Mouse (Mus musculus): Measurements from ENCODE around the gene Hoxb9.

Hoxb9 gene

DNA sequence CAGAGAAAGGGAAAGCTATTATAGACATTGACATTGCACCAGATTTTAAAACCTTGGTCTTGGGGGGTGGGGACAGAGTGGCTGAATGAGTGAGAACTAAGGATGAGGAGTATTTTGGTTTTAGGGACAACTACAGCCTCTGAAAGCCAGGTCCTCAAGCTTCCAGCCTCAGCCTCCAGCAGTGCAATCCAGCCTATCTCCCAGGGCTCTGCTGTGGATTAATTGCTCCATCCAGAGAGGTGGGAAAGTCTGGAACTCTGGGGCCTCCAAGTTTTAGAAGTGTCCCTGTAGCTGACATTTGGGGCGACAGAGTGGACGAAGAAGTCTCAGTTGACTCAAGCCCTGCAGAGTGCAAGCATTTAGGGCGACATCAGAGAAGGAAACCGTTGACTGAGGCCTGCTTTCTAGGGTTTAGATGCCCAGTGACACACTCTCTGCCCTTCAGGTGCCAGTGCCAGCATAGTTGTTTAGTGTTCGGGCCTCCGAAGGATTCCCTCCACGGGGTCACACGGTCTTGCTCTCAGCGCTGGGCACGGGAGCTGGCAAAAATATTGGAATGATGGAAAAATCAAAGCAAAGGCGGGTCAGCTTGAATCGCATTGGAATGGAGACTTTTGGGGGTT is 42.7 kb downstream of the Hoxb9 start:
- DNase-seq (ENCODE audit: low spot score in 2 of 2), result no peak

DNA sequence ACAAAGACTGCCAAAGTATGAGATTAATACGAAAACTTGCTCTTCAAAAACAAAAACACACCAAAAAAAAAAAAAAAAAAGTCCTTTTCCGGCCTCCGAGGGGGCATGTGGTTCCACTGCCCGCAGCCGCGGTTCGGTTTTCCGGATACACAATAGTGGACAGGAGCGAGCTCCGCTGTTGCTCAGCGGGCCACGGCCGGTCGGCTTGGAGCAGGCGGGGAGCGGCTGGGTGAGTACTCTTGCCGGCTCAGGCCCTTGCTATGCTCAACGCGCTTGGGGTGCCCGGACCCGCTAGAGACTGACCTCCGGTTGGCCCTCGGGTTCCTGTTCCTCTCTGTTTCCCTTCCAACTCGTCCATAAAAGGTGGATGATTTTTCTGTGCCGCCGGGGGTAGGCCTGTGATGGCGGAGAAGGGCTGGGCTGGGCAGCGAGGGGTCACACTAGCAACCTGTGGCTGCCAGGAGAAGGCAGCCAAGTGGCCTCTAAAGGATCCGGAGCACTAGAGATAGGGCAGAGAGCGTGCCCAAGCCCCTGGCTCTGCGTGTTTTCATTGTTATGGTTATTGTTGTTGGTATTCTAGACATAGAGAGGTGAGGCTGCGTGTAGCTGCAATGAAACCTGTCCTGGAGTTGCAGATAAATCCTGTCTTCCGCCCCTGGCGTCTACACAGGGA is 43.5 kb downstream of the Hoxb9 start:
- DNase-seq (ENCODE audit: low spot score in 2 of 2), result no peak

DNA sequence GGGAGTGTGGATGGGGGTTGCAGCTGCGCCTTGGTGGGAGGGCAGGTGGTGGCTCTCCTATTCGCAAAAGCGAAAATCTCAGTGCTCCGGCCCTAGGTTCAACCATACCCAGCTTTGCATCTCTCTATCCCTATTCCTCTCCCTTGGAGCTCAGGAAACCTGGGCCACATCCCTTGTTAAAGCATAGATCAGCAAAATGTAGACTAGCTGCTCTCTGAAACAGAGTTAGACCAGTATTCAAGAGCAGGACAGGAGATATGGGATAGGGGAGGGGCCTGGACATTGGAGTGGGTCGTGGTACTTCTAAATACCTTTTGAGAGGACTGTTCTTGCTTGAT is 44.1 kb downstream of the Hoxb9 start:
- no peak for DNase-seq (ENCODE audit: low spot score in 2 of 2)

DNA sequence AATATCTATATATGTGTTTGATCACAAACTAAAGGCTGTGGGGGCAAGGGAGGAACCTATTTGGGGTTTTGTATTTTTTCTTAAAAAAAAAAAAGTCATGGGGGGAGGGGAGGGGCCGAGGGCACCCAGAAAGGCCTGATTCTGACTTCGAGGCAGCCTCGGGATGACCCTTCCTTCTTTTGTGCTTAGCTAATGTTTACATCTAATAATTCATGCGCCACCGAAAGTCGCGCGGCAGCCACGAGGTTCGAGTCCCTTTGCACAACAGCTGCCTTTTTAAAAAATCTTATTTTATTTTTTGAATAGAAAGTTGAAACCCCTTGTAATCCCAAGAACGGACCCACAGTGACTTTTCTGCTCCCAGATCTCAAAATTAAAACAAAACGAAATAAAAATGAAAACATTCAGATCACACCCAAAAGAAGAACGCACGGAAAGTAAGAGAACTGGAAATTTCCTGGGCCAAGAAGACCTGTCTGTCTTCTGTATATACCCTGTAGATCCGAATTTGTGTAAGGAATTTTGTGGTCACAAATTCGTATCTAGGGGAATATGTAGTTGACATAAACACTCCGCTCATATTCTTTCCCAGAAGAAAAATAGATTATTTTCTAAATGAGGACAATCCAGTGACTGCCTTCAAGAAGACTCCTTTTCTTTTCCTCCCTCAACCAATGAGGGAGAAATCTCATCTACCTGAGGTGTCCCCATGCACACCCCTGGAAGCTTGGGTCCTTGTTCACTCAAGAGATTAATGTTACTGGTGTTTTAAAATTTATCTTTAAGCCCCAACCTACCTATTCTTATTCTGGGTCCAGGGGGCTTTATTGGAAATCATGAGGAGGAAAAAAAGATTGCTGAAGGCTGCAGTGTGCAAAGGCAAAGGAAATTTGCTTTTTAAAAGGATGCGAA is 45.7 kb downstream of the Hoxb9 start:
- no peak for DNase-seq (ENCODE audit: low spot score in 2 of 2)

DNA sequence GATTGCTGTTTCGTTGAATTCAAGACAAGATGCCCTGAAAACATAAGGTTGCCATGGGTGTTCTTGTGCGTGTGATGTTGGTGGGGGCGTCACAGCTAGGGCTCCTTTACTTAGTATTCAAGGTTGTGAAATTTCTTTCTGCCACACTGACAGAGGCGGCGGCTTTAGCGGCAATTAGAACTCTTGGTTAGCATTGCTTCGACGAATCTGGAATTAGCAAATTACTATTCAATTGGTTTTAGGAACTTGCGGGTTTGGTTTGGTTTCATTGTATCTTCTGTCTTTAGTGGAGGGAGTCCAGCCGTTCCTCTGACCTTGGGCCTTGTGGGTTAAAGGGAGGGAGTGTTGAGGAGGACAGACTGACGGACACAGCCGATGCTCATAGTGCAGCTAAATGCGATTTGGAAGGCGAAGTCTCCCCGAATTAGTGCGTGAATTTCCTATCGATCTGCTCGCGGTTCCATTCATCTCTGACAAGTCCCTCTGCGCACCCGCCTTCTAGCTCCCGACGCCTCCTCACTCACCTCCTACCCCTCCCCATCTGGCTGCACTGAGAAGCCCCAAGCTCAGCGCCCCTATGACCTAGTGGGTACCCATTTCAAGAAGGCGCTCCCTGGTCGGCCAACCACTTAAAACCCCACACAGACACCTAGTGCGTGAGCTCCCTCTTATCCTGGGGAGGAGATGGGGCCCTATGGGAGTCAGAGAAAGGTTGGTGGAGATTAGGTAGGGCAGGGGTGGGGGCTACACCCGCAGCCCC is 46.5 kb downstream of the Hoxb9 start, which contains the start of gene Hoxb4:
Hoxb4 (plus strand) TSS at position 660 of the 760 bp plus-strand sequence.
- no peak for DNase-seq (ENCODE audit: low spot score in 2 of 2)

DNA sequence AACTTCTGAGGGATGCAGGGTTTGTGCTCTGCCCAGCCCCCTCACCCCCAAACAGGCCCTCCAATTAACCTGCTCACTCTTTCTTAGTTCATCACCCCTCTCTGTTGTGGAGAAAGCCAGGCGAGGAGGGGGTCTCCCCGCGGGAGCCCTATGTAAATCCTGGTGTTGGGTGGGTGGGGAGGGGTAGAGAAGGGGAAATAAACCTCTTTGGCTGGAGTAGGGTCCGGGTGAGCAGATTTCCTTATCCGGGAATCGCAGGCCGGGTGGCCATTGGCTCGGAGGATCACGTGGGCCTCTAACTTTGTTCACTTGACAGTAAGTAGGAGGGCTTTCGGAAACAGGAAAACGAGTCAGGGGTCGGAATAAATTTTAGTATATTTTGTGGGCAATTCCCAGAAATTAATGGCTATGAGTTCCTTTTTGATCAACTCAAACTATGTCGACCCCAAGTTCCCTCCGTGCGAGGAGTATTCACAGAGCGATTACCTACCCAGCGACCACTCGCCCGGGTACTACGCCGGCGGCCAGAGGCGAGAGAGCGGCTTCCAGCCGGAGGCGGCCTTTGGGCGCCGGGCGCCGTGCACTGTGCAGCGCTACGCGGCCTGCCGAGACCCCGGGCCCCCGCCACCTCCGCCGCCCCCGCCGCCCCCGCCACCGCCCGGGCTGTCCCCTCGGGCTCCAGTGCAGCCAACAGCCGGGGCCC is 47.3 kb downstream of the Hoxb9 start:
- DNase-seq (ENCODE audit: low spot score in 2 of 2), result peak; percentile 56 to 80

DNA sequence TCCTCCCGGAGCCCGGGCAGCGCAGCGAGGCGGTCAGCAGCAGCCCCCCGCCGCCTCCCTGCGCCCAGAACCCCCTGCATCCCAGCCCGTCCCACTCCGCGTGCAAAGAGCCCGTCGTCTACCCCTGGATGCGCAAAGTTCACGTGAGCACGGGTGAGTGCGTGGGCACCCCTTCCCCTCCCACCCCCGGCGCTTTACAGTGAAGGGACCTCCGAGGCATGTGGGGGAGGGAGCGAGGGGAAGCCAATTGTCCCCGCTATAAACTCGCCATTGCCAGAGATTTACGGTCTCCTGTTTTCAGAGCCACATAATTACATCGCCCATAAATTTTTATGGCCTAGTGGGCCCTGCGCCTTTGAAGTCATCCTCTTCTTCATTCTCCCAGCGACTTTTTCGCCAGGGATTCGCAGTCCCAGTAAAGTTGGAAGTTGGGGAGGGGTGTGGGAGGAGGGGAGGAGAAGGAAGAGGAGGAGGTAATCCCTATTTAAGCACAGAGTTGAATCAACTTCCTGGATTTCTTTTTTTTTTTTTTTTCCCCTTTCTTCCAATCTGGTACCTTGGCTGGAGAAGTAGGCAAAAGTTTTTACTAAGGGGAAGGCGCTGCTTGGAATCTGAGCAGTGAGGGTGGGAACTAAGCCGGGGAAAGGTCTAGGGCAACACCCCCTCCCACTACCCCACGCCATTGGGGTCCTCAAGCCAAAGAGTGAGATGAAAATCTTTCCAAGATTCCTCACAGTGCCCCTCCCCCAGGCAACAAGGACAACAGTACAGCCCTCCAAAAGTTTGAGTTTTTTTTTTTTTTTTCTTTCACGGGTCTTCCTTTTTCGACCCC is 48.0 kb downstream of the Hoxb9 start:
- DNase-seq (ENCODE audit: low spot score in 2 of 2), result no peak

DNA sequence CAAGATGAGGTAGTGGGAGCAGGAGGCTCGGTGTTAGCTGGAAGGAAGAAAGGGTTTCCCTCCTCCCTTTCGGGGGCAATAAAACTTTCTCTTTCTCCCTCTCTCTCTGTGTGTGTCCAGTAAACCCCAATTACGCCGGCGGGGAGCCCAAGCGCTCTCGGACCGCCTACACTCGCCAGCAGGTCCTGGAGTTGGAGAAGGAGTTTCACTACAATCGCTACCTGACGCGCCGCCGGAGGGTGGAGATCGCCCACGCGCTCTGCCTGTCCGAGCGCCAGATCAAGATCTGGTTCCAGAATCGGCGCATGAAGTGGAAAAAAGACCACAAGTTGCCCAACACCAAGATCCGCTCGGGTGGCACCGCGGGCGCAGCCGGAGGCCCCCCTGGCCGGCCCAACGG is 48.7 kb downstream of the Hoxb9 start:
- DNase-seq (ENCODE audit: low spot score in 2 of 2), result no peak

DNA sequence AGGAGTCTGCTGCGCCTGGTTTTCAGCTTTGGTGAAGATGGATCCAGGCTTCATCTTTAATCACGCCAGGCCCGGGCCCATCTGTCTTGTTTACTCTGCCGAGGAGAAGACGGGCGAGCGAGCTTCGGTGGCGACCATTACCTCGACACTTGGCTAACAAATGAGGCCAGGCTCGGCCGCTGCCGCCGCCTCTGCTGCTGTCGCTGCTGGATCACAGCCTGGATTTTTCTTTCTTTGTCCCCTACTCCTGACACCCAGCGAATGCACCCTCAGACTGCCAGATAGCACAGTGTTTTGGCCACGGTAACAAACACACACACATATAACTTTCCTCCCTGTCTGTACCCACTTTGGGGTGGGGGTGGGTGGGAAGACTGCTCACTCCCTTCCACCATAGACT is 49.4 kb downstream of the Hoxb9 start:
- DNase-seq (ENCODE audit: low spot score in 2 of 2), result no peak

DNA sequence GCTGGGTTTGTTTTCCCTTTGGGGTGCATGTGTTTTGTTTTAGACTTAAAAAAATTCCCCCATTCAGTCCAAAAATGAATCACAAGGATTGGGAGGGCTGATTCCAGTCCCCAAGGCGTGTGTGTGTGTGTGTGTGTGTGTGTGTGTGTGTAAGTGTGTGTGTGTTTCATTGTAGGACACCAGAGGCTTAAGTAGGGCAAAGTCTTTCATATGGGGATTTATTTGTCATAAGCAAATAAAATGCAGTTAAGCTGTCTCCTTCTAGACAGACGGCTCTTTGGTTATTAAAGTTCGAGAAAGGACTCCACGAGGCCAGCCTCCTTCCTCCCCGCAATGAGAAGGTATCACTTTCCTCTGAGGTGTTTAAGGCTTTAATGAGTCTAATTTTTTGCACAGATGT is 50.6 kb downstream of the Hoxb9 start:
- DNase-seq (ENCODE audit: low spot score in 2 of 2), result no peak

DNA sequence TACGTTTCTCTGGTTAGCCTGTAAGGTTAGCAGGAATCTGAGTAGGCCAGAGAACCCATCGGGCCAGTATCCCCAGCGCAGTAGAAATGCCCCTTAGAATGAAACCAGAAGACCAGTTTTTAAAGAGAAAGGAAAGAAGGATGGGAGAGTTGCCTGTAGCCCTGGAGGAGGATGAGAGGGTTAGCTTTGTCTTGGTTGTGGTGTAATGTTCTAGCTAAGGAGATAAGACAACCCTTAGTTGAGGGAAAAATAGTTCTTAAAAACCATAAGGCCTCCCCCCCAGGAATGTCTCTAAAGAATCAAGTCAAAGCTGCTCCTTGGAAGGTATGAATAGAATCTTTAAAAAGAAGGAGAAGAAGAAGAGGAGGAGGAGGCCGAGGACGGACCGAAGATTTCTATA is 51.5 kb downstream of the Hoxb9 start:
- no peak for DNase-seq (ENCODE audit: low spot score in 2 of 2)

DNA sequence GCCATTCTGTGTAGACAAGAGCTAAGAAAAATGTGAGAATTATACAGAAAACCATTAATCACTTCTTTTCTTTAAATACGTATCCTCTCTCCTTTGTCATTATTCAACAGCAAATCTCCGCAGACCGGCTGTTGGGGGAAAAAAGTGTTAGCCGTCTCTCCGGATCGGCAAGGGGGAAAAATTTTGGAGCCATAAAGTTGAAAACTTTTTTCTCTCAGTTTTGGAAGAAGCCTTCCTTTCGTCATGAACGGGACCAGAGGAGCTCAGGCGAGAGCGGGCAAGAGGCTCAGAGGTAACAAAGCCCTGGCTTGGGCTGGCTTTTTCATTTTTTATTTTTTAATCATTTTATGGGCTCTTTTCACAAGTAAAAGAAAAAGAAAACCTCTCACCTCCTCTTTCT is 51.9 kb downstream of the Hoxb9 start, which contains the start of gene Hoxb3:
Hoxb3 (plus strand) TSS at position 173 of the 400 bp plus-strand sequence.
- DNase-seq (ENCODE audit: low spot score in 2 of 2), result no peak

DNA sequence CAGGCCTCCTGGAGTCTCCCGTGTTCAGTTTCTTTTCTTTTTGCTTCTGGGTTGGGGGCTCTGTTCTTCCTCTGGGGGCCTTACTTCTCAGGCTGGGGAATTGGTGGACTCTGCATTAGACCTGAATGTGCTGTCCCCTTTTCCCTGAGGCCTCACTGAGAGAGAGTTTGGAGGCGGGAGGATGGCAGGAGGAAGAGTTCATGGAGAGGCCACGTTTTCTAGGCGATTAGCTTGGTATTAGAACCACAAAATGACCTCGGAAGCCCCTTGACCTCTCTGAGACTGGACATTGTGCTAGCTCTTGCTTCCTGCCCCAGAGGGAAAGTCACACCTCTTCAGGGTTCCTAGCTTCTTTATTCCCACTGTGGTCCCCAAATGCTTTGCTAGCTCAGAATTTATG is 52.9 kb downstream of the Hoxb9 start:
- DNase-seq (ENCODE audit: low spot score in 2 of 2), result no peak

DNA sequence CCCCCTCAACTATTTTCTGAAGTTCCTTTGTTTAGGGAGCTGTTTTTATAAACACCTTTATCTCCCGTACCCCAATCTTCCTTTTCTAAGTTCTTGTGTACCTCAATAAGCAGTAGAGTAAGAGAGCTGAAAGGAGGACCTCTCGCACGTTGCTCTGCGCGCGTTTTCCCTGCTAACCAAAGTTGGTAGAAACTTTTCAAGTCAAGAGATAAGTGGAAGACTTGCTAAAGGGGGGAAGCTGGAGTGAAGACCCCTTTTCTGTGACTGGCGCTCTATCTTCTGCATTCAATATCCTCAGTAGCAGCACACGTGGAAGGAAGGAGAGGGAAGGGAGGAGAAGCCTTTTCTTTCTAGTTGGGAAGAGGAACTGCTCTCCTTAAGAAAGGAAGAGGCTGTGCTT is 53.7 kb downstream of the Hoxb9 start:
- no peak for DNase-seq (ENCODE audit: low spot score in 2 of 2)

DNA sequence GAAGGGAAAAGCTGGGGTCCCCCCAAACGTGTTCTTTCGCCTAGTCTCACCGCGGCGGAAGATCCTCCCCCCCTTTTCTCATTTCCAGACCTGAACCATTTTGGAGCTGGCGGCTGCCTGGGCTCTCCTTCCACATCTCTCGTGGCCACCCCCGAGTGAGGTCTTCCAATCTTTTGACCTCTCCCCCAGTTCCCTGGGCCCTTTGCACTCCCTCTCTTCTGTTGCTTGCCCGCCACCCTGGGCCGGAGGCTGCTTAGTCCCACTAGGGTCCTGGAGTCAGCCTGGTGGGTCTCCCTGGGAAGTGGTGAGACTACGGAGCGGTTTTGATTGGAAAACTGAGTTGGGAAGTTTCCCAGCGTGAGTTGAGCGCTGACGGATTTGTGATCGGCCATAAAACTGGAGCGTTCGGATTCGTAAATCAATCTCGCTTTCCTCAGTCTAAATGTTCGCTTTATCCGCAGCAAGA is 54.5 kb downstream of the Hoxb9 start:
- DNase-seq (ENCODE audit: low spot score in 2 of 2), result no peak

All from heart, adult 9 months (tissue).